Comparison of ENCODE assay signal across 21 mouse cellular contexts in genomic region chr6:95377590-95378245, GRCm38 (mm10). TPM values are rescaled to one million over a fixed set of nuclear protein-coding genes. Genes with fewer than 3 reads are reported as not detected.
A peak's percentile ranks its signal among the peaks of the same experiment; 100 is the strongest.
DNase-seq lines count a peak whose midpoint lies in the region; ATAC-seq lines count a peak whose summit lies in the region.
"Had no signal": no experiment of that assay in that cellular context is flagged by ENCODE, and none has a peak within 500 bp of the region (broad histone marks: within the 10 kb centered on the region; RNA-seq: fewer than 3 reads in every experiment).

No protein-coding gene starts in this region.

- H3K27me3 ChIP-seq in hindbrain, embryonic 14.5 days (ENCODE audit: control insufficient read depth, insufficient read depth, low read length), result no peaks in the 10 kb centered on the region
- H3K27me3 ChIP-seq in hindbrain, embryonic 11.5 days (ENCODE audit: control insufficient read depth, insufficient read depth, low read length), result no peaks in the 10 kb centered on the region
- H3K27me3 ChIP-seq: CH12.LX; heart, embryonic 15.5 days; hindbrain, embryonic 12.5 days had no signal

- H3K9ac ChIP-seq in hindbrain, embryonic 14.5 days, result no peak overlapping the region
- no peak overlapping the region for H3K9ac ChIP-seq in hindbrain, embryonic 11.5 days (ENCODE audit: low read depth, low read length)
- H3K9ac ChIP-seq: heart, embryonic 15.5 days; hindbrain, embryonic 12.5 days had no signal

- H3K27ac ChIP-seq in hindbrain, embryonic 14.5 days, result 0 out of 2 replicates have a peak overlapping the region, but pooled peaks have one; percentile 11
- H3K27ac ChIP-seq in hindbrain, embryonic 11.5 days (ENCODE audit: low read depth, low read length), result no peak overlapping the region
- H3K27ac ChIP-seq: embryonic facial prominence, embryonic 10.5 days; heart, embryonic 15.5 days; hindbrain, embryonic 12.5 days had no signal

- H3K4me3 ChIP-seq in hindbrain, embryonic 14.5 days (replicated peaks; ENCODE audit: low read length), result no peak overlapping the region
- H3K4me3 ChIP-seq in hindbrain, embryonic 11.5 days (ENCODE audit: low read depth, low read length), result no peak overlapping the region
- H3K4me3 ChIP-seq: embryonic facial prominence, embryonic 10.5 days; heart, embryonic 15.5 days; hindbrain, embryonic 12.5 days had no signal

- no peak overlapping the region for H3K4me2 ChIP-seq in hindbrain, embryonic 14.5 days (replicated peaks)
- H3K4me2 ChIP-seq in hindbrain, embryonic 11.5 days (replicated peaks; ENCODE audit: low read depth, low read length), result no peak overlapping the region
- H3K4me2 ChIP-seq: heart, embryonic 11.5 days; heart, embryonic 15.5 days; hindbrain, embryonic 12.5 days had no signal

- 66% methylated on average over 13 of the region's 13 CpGs for WGBS in hindbrain, embryonic 14.5 days
- WGBS in hindbrain, embryonic 11.5 days, result 84% methylated on average over 13 of the region's 13 CpGs

- no peaks in the 10 kb centered on the region for H3K9me3 ChIP-seq in hindbrain, embryonic 14.5 days (ENCODE audit: control insufficient read depth, low read length)
- H3K9me3 ChIP-seq in hindbrain, embryonic 11.5 days (ENCODE audit: control insufficient read depth, low read length), result no peaks in the 10 kb centered on the region
- H3K9me3 ChIP-seq: embryonic facial prominence, embryonic 10.5 days; heart, embryonic 15.5 days; hindbrain, embryonic 12.5 days had no signal

- no peak for ATAC-seq in hindbrain, embryonic 14.5 days (ENCODE audit: low FRiP score)
- no peak for ATAC-seq in hindbrain, embryonic 11.5 days (ENCODE audit: low FRiP score)
- ATAC-seq: activated CD4-positive, CD25-positive, alpha-beta regulatory T cell, adult 4 months; forebrain, embryonic 14.5 days; Patski had no signal

- no peaks in the 10 kb centered on the region for H3K36me3 ChIP-seq in hindbrain, embryonic 14.5 days (replicated peaks; ENCODE audit: control insufficient read depth, insufficient read depth)
- H3K36me3 ChIP-seq in hindbrain, embryonic 11.5 days (ENCODE audit: control insufficient read depth, insufficient read depth, low read length), result no peaks in the 10 kb centered on the region
- H3K36me3 ChIP-seq: embryonic facial prominence, embryonic 10.5 days; heart, embryonic 15.5 days; hindbrain, embryonic 12.5 days had no signal

- no peak for DNase-seq in hindbrain, embryonic 14.5 days (ENCODE audit: low spot score)
- no peak for DNase-seq in hindbrain, embryonic 11.5 days (ENCODE audit: low spot score)
- DNase-seq in retina, postnatal 1 day, result peak; percentile 19
- no peak for DNase-seq in retina, embryonic 14.5 days (ENCODE audit: low spot score)
- DNase-seq in layer of hippocampus, adult 9-11 months, result peak; percentile 26
- DNase-seq in frontal cortex, postnatal 14 days (ENCODE audit: low spot score in 2 of 2), result no peak
- DNase-seq: adrenal gland, postnatal 14 days; cerebellum, adult 2 months; cerebellum, postnatal 10 days; gastrocnemius, postnatal 36 days; heart, adult 18-20 months; heart, postnatal 14 days had no signal

- no peaks in the 10 kb centered on the region for H3K4me1 ChIP-seq in hindbrain, embryonic 14.5 days (replicated peaks; ENCODE audit: control insufficient read depth, insufficient read depth, low read length)
- no peaks in the 10 kb centered on the region for H3K4me1 ChIP-seq in hindbrain, embryonic 11.5 days (replicated peaks; ENCODE audit: control insufficient read depth, insufficient read depth, low read length)
- H3K4me1 ChIP-seq: embryonic facial prominence, embryonic 10.5 days; hindbrain, embryonic 12.5 days had no signal

RNA-seq across cellular contexts. Expression of gene Gm10234, which starts 55.8 kb away (rescaled TPM):
- polyA plus RNA-seq in hindbrain, embryonic 14.5 days (2014; fragmentation: Nextera tagmentation; extraction: Ambion mirVana), result not detected in 2 replicates
- not detected in 2 replicates for polyA plus RNA-seq in hindbrain, embryonic 11.5 days (2014; fragmentation: Nextera tagmentation; extraction: Ambion mirVana)
- polyA plus RNA-seq: activated CD4-positive, CD25-positive, alpha-beta regulatory T cell, adult 4 months; cerebellum, adult 2 months; embryonic facial prominence, embryonic 10.5 days; embryonic facial prominence, embryonic 14.5 days; forebrain, embryonic 14.5 days; heart, embryonic 11.5 days; heart, embryonic 15.5 days; hindbrain, embryonic 12.5 days; Patski had no signal

Comparison
In these comparisons a context has a peak if more than half of its experiments do, and no peak if none do; other contexts are left out.
1. DNase-seq: peak in retina, postnatal 1 day (single experiment) and layer of hippocampus, adult 9-11 months (single experiment); none in hindbrain, embryonic 14.5 days (single experiment), hindbrain, embryonic 11.5 days (single experiment), retina, embryonic 14.5 days (single experiment) and frontal cortex, postnatal 14 days (0 of 2).